Mouse (Mus musculus) brain, embryonic 14.5 days (tissue): ENCODE measurements around the gene Acsm4.

Experiments used
- CTCF ChIP-seq: fragments of 200-500 bp; IDR thresholded peaks from 2 replicates; pipeline ENCODE4 v1.5.1; 2012; ENCODE audit warnings: inconsistent platforms, mild to moderate bottlenecking, moderate library complexity, borderline replicate concordance; ENCODE audit not compliant: insufficient read depth, insufficient read length; ENCODE audit errors: extremely low read depth
- POLR2A ChIP-seq: fragments of 200-500 bp; IDR thresholded peaks from 2 replicates; pipeline ENCODE4 v1.6.1; 2012; ENCODE audit warnings: mild to moderate bottlenecking, inconsistent platforms, borderline replicate concordance; ENCODE audit not compliant: poor library complexity, insufficient read depth, insufficient read length, severe bottlenecking; ENCODE audit errors: extremely low read depth

GRCm38 (mm10) chr7:119682699-119683098, 7.1 kb upstream of the Acsm4 start:
- no peak for TF ChIP-seq POLR2A
- no peak for TF ChIP-seq CTCF
